Mouse (Mus musculus): ENCODE data around the gene Gm20532. TPM values are rescaled to one million over a fixed set of nuclear protein-coding genes. Genes with fewer than 3 reads are reported as not detected.

The Gm20532 gene
- total RNA-seq, 2 experiments from 2014 or later: not detected

- ATAC-seq (ENCODE audit: poor library complexity, severe bottlenecking): peak; percentile 84
Measured at GRCm38 (mm10) chr2:26639838-26640830, 53.7 kb downstream of the Gm20532 start.

GRCm38 (mm10) chr2:26641006-26641647 lies 54.7 kb downstream of the Gm20532 start:
- ATAC-seq (ENCODE audit: poor library complexity, severe bottlenecking): no peak

GRCm38 (mm10) chr2:26643942-26644341 lies 57.5 kb downstream of the Gm20532 start:
- ATAC-seq (ENCODE audit: poor library complexity, severe bottlenecking): peak; percentile 39

GRCm38 (mm10) chr2:26646643-26647293 lies 60.3 kb downstream of the Gm20532 start:
- ATAC-seq (ENCODE audit: poor library complexity, severe bottlenecking): peak; percentile 97

DNA sequence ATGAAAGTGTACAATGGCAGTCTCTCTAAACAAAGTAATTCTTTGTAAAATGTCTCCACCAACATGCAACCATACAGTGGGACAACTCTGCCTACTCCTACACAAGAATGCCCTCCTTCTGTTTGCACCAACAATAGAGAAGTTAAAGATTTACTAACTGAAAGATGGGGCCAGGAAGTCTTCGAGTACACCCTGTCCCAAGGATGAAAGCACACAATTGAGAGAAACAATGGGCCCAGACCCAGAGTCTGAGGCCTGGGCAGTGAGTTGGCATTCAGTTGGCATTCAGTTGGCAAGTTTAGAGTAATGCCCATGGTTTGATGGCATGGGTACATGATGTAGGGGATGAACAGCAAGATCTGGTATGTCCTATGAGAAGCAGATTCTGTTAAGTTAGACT lies 68.2 kb downstream of the Gm20532 start:
- no peak for ATAC-seq (ENCODE audit: poor library complexity, severe bottlenecking)

DNA sequence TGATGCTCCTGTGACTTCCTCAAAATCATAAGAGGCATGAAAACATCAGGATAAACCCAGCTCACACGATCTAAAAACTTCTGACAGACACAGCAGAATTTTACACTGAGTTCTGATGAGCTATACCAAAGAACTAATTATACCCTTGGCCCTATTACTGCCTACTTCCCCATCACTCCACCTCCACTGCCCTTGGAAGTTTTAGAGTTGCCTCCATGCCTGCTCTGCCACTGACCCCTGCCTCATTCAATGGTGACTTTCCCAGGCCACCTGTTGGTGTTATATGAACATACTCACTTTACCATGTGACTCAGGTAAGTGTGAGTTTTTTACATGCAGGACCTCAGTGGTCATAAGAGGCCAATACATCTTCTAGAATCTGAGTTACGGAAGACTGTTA lies 71.0 kb downstream of the Gm20532 start:
- ATAC-seq (ENCODE audit: poor library complexity, severe bottlenecking): no peak

GRCm38 (mm10) chr2:26661143-26661752 lies 74.8 kb downstream of the Gm20532 start:
- ATAC-seq (ENCODE audit: poor library complexity, severe bottlenecking): peak; percentile 71

DNA sequence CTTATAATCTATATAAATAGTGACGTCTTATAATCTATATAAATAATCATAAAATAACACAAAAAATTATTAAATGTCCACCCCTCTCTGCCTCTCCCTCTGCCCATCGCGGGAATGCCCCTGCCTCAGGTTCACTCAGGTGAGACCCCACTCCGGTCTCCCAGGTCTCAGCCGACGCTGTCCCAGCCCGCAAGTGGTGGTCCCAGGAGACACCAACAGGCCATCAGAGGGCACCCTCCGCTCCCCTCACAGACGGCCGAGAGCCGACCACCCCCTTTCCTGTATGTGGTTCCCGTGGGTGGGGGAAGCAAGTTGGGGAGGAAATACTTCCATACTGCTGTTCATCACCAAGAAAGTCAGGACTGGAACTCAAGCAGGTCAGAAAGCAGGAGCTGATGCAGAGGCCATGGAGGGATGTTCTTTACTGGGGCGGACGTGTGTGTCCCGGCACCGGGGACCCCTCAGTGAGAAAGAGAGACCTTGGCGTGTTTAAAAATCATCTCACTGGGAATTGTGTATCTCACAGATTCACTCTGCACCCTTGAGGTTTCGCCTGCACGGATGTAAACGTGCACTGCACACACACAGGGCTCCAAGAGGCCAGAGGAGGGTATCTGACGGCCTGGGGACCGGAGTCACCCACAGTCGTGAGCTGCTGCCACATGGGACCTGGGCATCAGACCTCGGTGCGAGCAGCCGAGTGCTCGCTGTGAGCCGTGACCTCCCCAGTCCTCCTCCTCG lies 75.5 kb downstream of the Gm20532 start:
- ATAC-seq (ENCODE audit: poor library complexity, severe bottlenecking): no peak

DNA sequence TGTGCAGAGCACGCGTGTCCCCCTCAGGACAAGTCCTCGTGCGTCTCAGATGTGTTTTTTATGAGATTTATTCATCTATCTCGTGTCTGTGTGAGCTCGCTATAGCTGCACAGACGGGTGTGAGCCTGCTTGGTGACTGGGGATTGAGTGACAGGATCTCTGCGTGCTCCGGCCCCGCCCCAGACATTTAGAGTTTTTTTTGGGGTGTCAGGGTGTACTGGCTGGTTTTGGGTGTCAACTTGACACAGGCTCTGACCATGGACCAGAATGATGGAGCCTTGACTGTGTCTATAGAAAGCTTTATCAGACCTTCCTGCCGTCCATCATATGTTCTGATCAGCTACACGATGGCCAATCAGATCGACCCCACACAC lies 76.1 kb downstream of the Gm20532 start:
- no peak for ATAC-seq (ENCODE audit: poor library complexity, severe bottlenecking)

DNA sequence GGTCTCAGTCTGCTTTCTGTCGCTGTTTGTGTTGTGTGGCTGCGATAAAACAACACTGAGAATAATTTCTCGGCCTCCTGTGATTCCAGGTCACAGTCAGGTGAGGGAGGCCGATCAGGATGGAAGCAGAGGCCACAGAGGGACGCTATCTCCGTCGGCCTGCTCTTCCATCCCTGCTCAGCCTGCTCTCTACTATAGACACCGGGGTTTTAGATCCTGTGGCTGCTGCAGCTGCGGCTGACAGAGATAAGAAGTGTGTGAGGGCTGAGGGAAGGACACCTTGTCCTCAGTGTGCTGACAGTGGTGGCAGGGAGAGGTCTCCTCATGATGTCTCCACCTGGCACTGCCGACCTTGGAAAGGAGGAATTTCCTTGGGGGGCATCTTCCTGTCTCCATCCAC lies 76.7 kb downstream of the Gm20532 start:
- ATAC-seq (ENCODE audit: poor library complexity, severe bottlenecking): peak; percentile 15; the same call in 1 of the 2 replicates

GRCm38 (mm10) chr2:26663551-26663950 lies 77.1 kb downstream of the Gm20532 start:
- ATAC-seq (ENCODE audit: poor library complexity, severe bottlenecking): peak; percentile 88

DNA sequence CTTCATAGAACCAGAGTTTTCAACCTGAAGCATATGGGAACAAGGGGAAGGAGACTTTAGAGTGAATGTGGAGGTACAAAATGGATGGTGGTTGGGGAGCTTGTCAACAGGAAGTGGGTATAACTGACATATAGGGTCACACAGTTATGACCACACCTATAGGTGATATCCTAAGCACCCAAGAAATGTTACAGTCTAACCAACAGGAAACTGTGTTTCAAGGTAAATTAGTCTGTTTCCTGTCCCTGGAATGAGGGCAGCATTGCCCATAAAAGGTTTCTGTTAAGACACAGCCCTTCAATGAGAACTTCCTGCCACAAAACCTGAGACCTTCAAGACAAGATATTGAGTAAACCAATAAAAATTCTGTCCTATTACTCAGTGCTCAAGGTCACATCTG lies 82.3 kb downstream of the Gm20532 start:
- peak; percentile 79 for ATAC-seq (ENCODE audit: poor library complexity, severe bottlenecking)

- ATAC-seq (ENCODE audit: poor library complexity, severe bottlenecking): no peak
Measured at GRCm38 (mm10) chr2:26671182-26671581, 84.7 kb downstream of the Gm20532 start, which contains the start of gene Lcn4. Gene Lcn4 (minus strand): TSS chr2:26671282.

Other genes with a start within 250 kb of the Gm20532 start
- 4.4 and 5.8 TPM in 2 replicates for gene Dnlz, start 234.5 kb upstream of the Gm20532 start, total RNA-seq (2015)
- 5.1 TPM in 2 replicates for gene Dnlz, start 234.5 kb upstream of the Gm20532 start, total RNA-seq (2017)
- gene Card9, start 225.7 kb upstream of the Gm20532 start, total RNA-seq (2015): 42.6 and 45.3 TPM in 2 replicates
- 141 and 169 TPM in 2 replicates for gene Card9, start 225.7 kb upstream of the Gm20532 start, total RNA-seq (2017)
- 6.1 and 10.7 TPM in 2 replicates for gene Snapc4, start 206.0 kb upstream of the Gm20532 start, total RNA-seq (2015)
- gene Snapc4, start 206.0 kb upstream of the Gm20532 start, total RNA-seq (2017): 12.2 and 13.3 TPM in 2 replicates
- 62.2 and 76.5 TPM in 2 replicates for gene Entr1, start 197.3 kb upstream of the Gm20532 start, total RNA-seq (2015)
- 60.4 and 63.4 TPM in 2 replicates for gene Entr1, start 197.3 kb upstream of the Gm20532 start, total RNA-seq (2017)
- 26.4 and 27.1 TPM in 2 replicates for gene Pmpca, start 197.3 kb upstream of the Gm20532 start, total RNA-seq (2015)
- 35.0 and 38.5 TPM in 2 replicates for gene Pmpca, start 197.3 kb upstream of the Gm20532 start, total RNA-seq (2017)
- 13.2 and 17.0 TPM in 2 replicates for gene Inpp5e, start 177.4 kb upstream of the Gm20532 start, total RNA-seq (2015)
- 7.8 and 10.4 TPM in 2 replicates for gene Inpp5e, start 177.4 kb upstream of the Gm20532 start, total RNA-seq (2017)
- gene Sec16a, start 141.4 kb upstream of the Gm20532 start, total RNA-seq (2015): 41.6 and 43.9 TPM in 2 replicates
- 31.1 and 34.6 TPM in 2 replicates for gene Sec16a, start 141.4 kb upstream of the Gm20532 start, total RNA-seq (2017)
- 37.6 and 43.0 TPM in 2 replicates for gene Notch1, start 70.0 kb upstream of the Gm20532 start, total RNA-seq (2015)
- gene Notch1, start 70.0 kb upstream of the Gm20532 start, total RNA-seq (2017): 22.3 and 48.3 TPM in 2 replicates
- gene Egfl7, start 6.6 kb upstream of the Gm20532 start, total RNA-seq (2015): 1.6 and 3.1 TPM in 2 replicates
- gene Egfl7, start 6.6 kb upstream of the Gm20532 start, total RNA-seq (2017): 3.7 and 3.9 TPM in 2 replicates
- gene Agpat2, start 17.8 kb downstream of the Gm20532 start, total RNA-seq (2015): 37.0 and 41.9 TPM in 2 replicates
- gene Agpat2, start 17.8 kb downstream of the Gm20532 start, total RNA-seq (2017): 38.1 and 43.6 TPM in 2 replicates
- gene Fam69b, start 41.8 kb downstream of the Gm20532 start, total RNA-seq (2015): 0.33 TPM in 1 of 2 replicates, not detected in the other
- 0.11 and 0.33 TPM in 2 replicates for gene Fam69b, start 41.8 kb downstream of the Gm20532 start, total RNA-seq (2017)
- 0.96 TPM in 1 of 2 replicates, not detected in the other for gene Lcn4, start 84.6 kb downstream of the Gm20532 start, total RNA-seq (2015)
- not detected in 2 replicates for gene Lcn4, start 84.6 kb downstream of the Gm20532 start, total RNA-seq (2017)